Comparison of ENCODE assay signal across 8 mouse cellular contexts in genomic region chr11:119390271-119391231, GRCm38 (mm10). TPM values are rescaled to one million over a fixed set of nuclear protein-coding genes. Genes with fewer than 3 reads are reported as not detected.
A peak's percentile ranks its signal among the peaks of the same experiment; 100 is the strongest.
DNase-seq lines count a peak whose midpoint lies in the region; ATAC-seq and TF ChIP-seq lines count a peak whose summit lies in the region.

No protein-coding gene starts in this region.

- TF ChIP-seq CTCF in liver, postnatal 0 days (IDR thresholded peaks at IDR 0.05; ENCODE audit: low read depth) = 0 out of 2 replicates have a peak, but pooled peaks have one; percentile 8

- intact Hi-C loops in heart, postnatal 14 days (cut with DNase I) = no loop called here

- H3K9ac ChIP-seq in forebrain, embryonic 15.5 days (replicated peaks) = peak overlapping the region; percentile 41
- H3K9ac ChIP-seq in liver, postnatal 0 days (replicated peaks) = peak overlapping the region; percentile 79
- H3K9ac ChIP-seq in neural tube, embryonic 11.5 days (ENCODE audit: low read length) = peak overlapping the region; percentile 42
- H3K9ac ChIP-seq in stomach, embryonic 16.5 days (ENCODE audit: low read length) = peak overlapping the region; percentile 85

- H3K4me3 ChIP-seq in forebrain, embryonic 15.5 days = peak overlapping the region; percentile 48
- peak overlapping the region; percentile 74 for H3K4me3 ChIP-seq in liver, postnatal 0 days (ENCODE audit: low read depth, low read length)
- peak overlapping the region; percentile 62 for H3K4me3 ChIP-seq in neural tube, embryonic 11.5 days (ENCODE audit: low read depth, low read length)
- peak overlapping the region; percentile 87 for H3K4me3 ChIP-seq in stomach, embryonic 16.5 days (replicated peaks; ENCODE audit: low read length)

- no peak for TF ChIP-seq EP300 in liver, postnatal 0 days (IDR thresholded peaks at IDR 0.05; ENCODE audit: low read depth)

- peaks cover 61% of the 10 kb centered on the region for H3K27me3 ChIP-seq in forebrain, embryonic 15.5 days
- no peaks in the 10 kb centered on the region for H3K27me3 ChIP-seq in liver, postnatal 0 days (ENCODE audit: insufficient read depth, low read length)
- H3K27me3 ChIP-seq in neural tube, embryonic 11.5 days (ENCODE audit: control insufficient read depth, insufficient read depth, low read length) = peaks cover 55% of the 10 kb centered on the region
- H3K27me3 ChIP-seq in stomach, embryonic 16.5 days (ENCODE audit: control insufficient read depth, insufficient read depth, low read length) = no peaks in the 10 kb centered on the region

- H3K27ac ChIP-seq in forebrain, embryonic 15.5 days (replicated peaks) = 0 out of 2 replicates have a peak overlapping the region, but pooled peaks have one; percentile 1
- H3K27ac ChIP-seq in liver, postnatal 0 days (ENCODE audit: low read depth) = peak overlapping the region; percentile 97
- 0 out of 2 replicates have a peak overlapping the region, but pooled peaks have one; percentile 4 for H3K27ac ChIP-seq in neural tube, embryonic 11.5 days (ENCODE audit: low read depth, low read length)
- H3K27ac ChIP-seq in stomach, embryonic 16.5 days (ENCODE audit: low read length) = peak overlapping the region; percentile 83

- 3% methylated on average over 53 of the region's 53 CpGs for WGBS in forebrain, embryonic 15.5 days
- WGBS in liver, postnatal 0 days (ENCODE audit: insufficient replicate concordance) = 2% methylated on average over 53 of the region's 53 CpGs
- WGBS in neural tube, embryonic 11.5 days = 2% methylated on average over 50 of the region's 53 CpGs
- WGBS in stomach, embryonic 16.5 days = 3% methylated on average over 53 of the region's 53 CpGs

- H3K36me3 ChIP-seq in forebrain, embryonic 15.5 days = no peaks in the 10 kb centered on the region
- H3K36me3 ChIP-seq in liver, postnatal 0 days (replicated peaks; ENCODE audit: insufficient read depth, low read length) = no peaks in the 10 kb centered on the region
- no peaks in the 10 kb centered on the region for H3K36me3 ChIP-seq in neural tube, embryonic 11.5 days (ENCODE audit: control insufficient read depth, insufficient read depth, low read length)
- no peaks in the 10 kb centered on the region for H3K36me3 ChIP-seq in stomach, embryonic 16.5 days (ENCODE audit: control insufficient read depth, insufficient read depth, low read length)

- peak; percentile 44 to 59 for DNase-seq in CD8-positive naive resting alpha-beta T cell, adult 2 months (ENCODE audit: low read depth in 2 of 2, low spot score in 2 of 2)
- DNase-seq in c-Kit-positive CD71-positive TER-119-positive erythroid progenitor cells, embryonic 14.5 days (ENCODE audit: low spot score) = peak; percentile 18
- peak; percentile 78 to 80 for DNase-seq in heart, postnatal 14 days
- DNase-seq in kidney, postnatal 4 days = peak; percentile 77 to 87
- peak; percentile 72 for DNase-seq in liver, postnatal 0 days
- DNase-seq in neural tube, embryonic 11.5 days (ENCODE audit: low spot score) = peak; percentile 53

- no peaks in the 10 kb centered on the region for H3K9me3 ChIP-seq in forebrain, embryonic 15.5 days
- no peaks in the 10 kb centered on the region for H3K9me3 ChIP-seq in liver, postnatal 0 days (ENCODE audit: low read length)
- no peaks in the 10 kb centered on the region for H3K9me3 ChIP-seq in neural tube, embryonic 11.5 days (ENCODE audit: control insufficient read depth, low read length)
- H3K9me3 ChIP-seq in stomach, embryonic 16.5 days (replicated peaks; ENCODE audit: control insufficient read depth, low read length) = no peaks in the 10 kb centered on the region

- peak overlapping the region; percentile 94 for H3K4me2 ChIP-seq in forebrain, embryonic 15.5 days (replicated peaks)
- peak overlapping the region; percentile 89 for H3K4me2 ChIP-seq in liver, postnatal 0 days (ENCODE audit: low read depth, low read length)
- H3K4me2 ChIP-seq in neural tube, embryonic 11.5 days (ENCODE audit: low read depth) = peak overlapping the region; percentile 84
- H3K4me2 ChIP-seq in stomach, embryonic 16.5 days (ENCODE audit: low read depth, low read length) = peak overlapping the region; percentile 79

- ATAC-seq in forebrain, embryonic 15.5 days (replicated peaks) = 0 out of 2 replicates have a peak, but pooled peaks have one; percentile 29
- ATAC-seq in liver, postnatal 0 days = peak; percentile 38
- 0 out of 2 replicates have a peak, but pooled peaks have one; percentile 35 for ATAC-seq in neural tube, embryonic 11.5 days (ENCODE audit: insufficient read depth, low FRiP score, low TSS enrichment)
- peak; percentile 37 for ATAC-seq in stomach, embryonic 16.5 days (ENCODE audit: insufficient read depth, low FRiP score)

- H3K4me1 ChIP-seq in forebrain, embryonic 15.5 days = peaks cover 32% of the 10 kb centered on the region
- peaks cover 50% of the 10 kb centered on the region for H3K4me1 ChIP-seq in liver, postnatal 0 days (ENCODE audit: insufficient read depth)
- peaks cover 5% of the 10 kb centered on the region; the same call in 1 of the 2 replicates for H3K4me1 ChIP-seq in neural tube, embryonic 11.5 days (ENCODE audit: control insufficient read depth, insufficient read depth, low read length)
- H3K4me1 ChIP-seq in stomach, embryonic 16.5 days (ENCODE audit: control insufficient read depth, insufficient read depth, low read length) = peaks cover 34% of the 10 kb centered on the region

RNA-seq across cellular contexts. Expression of gene Rnf213, which starts 2.3 kb away (rescaled TPM):
- 0.75 and 1.4 TPM in 2 replicates for polyA plus RNA-seq in forebrain, embryonic 15.5 days (2015; fragmentation: Nextera tagmentation; extraction: Ambion mirVana)
- total RNA-seq in heart, postnatal 14 days (2021) = 10 to 100 TPM; 15.4 to 16.8 TPM
- polyA plus RNA-seq in liver, postnatal 0 days (2015; fragmentation: Nextera tagmentation; extraction: Ambion mirVana) = 6.6 and 7.4 TPM in 2 replicates
- polyA plus RNA-seq in neural tube, embryonic 11.5 days (2014; fragmentation: Nextera tagmentation; extraction: Ambion mirVana) = 1.8 and 1.9 TPM in 2 replicates
- polyA plus RNA-seq in stomach, embryonic 16.5 days (2015; fragmentation: Nextera tagmentation; extraction: Ambion mirVana) = 6.6 and 7.3 TPM in 2 replicates

RNA-seq across cellular contexts. Expression of gene Slc26a11, which starts 35.2 kb away (rescaled TPM):
- polyA plus RNA-seq in forebrain, embryonic 15.5 days (2015; fragmentation: Nextera tagmentation; extraction: Ambion mirVana) = 3.5 and 3.9 TPM in 2 replicates
- 1 to 10 TPM; 3.1 to 5.0 TPM for total RNA-seq in heart, postnatal 14 days (2021)
- polyA plus RNA-seq in liver, postnatal 0 days (2015; fragmentation: Nextera tagmentation; extraction: Ambion mirVana) = 2.1 and 2.2 TPM in 2 replicates
- 4.3 and 5.2 TPM in 2 replicates for polyA plus RNA-seq in neural tube, embryonic 11.5 days (2014; fragmentation: Nextera tagmentation; extraction: Ambion mirVana)
- 9.9 and 10.5 TPM in 2 replicates for polyA plus RNA-seq in stomach, embryonic 16.5 days (2015; fragmentation: Nextera tagmentation; extraction: Ambion mirVana)

RNA-seq across cellular contexts. Expression of gene Sgsh, which starts 35.2 kb away (rescaled TPM):
- polyA plus RNA-seq in forebrain, embryonic 15.5 days (2015; fragmentation: Nextera tagmentation; extraction: Ambion mirVana) = 3.0 and 3.7 TPM in 2 replicates
- 1 to 10 TPM; 4.6 to 6.2 TPM for total RNA-seq in heart, postnatal 14 days (2021)
- 4.1 and 4.2 TPM in 2 replicates for polyA plus RNA-seq in liver, postnatal 0 days (2015; fragmentation: Nextera tagmentation; extraction: Ambion mirVana)
- 5.2 and 6.7 TPM in 2 replicates for polyA plus RNA-seq in neural tube, embryonic 11.5 days (2014; fragmentation: Nextera tagmentation; extraction: Ambion mirVana)
- 6.7 and 7.5 TPM in 2 replicates for polyA plus RNA-seq in stomach, embryonic 16.5 days (2015; fragmentation: Nextera tagmentation; extraction: Ambion mirVana)

Comparison
In these comparisons a context has a peak if more than half of its experiments do, and no peak if none do; other contexts are left out.
1. Peak in every context shown above with its lines: DNase-seq, ATAC-seq, H3K4me3 ChIP-seq and H3K27ac ChIP-seq.
2. DNase-seq: peak in every context shown above with its lines; median percentile 82 in kidney, postnatal 4 days; 79 in heart, postnatal 14 days; 72 in liver, postnatal 0 days; 53 in neural tube, embryonic 11.5 days; 52 in CD8-positive naive resting alpha-beta T cell, adult 2 months; 18 in c-Kit-positive CD71-positive TER-119-positive erythroid progenitor cells, embryonic 14.5 days.
3. H3K27ac ChIP-seq: peak in every context shown above with its lines; median percentile 97 in liver, postnatal 0 days; 83 in stomach, embryonic 16.5 days; 4 in neural tube, embryonic 11.5 days; 1 in forebrain, embryonic 15.5 days.